Mouse (Mus musculus): Measurements from ENCODE around the gene Serac1. TPM values are rescaled to one million over a fixed set of nuclear protein-coding genes. Genes with fewer than 3 reads are reported as not detected.

Serac1 gene
- polyA plus RNA-seq, 2 experiments = 5.0 to 12.4 TPM

GRCm38 (mm10) chr17:6020636-6021035 lies 58.9 kb downstream of the Serac1 start:
- Histone ChIP-seq H3K9ac (ENCODE audit: low read depth, low read length, severe bottlenecking) (no peak overlapping the region), H3K27me3 (ENCODE audit: control insufficient read depth, insufficient read depth, low read length) (no peaks in the 10 kb centered on the region), H3K4me2 (replicated peaks; ENCODE audit: low read depth, low read length, severe bottlenecking) (no peak overlapping the region), H3K4me3 (replicated peaks; ENCODE audit: low read length) (no peak overlapping the region), H3K27ac (replicated peaks; ENCODE audit: low read depth, low read length) (no peak overlapping the region), H3K4me1 (ENCODE audit: control insufficient read depth, insufficient read depth, low read length) (no peaks in the 10 kb centered on the region), H3K36me3 (ENCODE audit: control insufficient read depth, insufficient read depth, low read length) (no peaks in the 10 kb centered on the region), H3K9me3 (ENCODE audit: control insufficient read depth, low read length) (no peaks in the 10 kb centered on the region)
- ATAC-seq (ENCODE audit: low FRiP score, low read depth) = no peak
- TF ChIP-seq POLR2A (IDR thresholded peaks at IDR 0.05; ENCODE audit: borderline replicate concordance, extremely low read depth, insufficient read depth, insufficient read length) = no peak
- DNase-seq (ENCODE audit: low spot score) = no peak
- 59% methylated on average over 7 of the region's 7 CpGs for WGBS

GRCm38 (mm10) chr17:6019776-6020175 lies 59.8 kb downstream of the Serac1 start:
- no peak overlapping the region for H3K4me3 ChIP-seq (replicated peaks; ENCODE audit: low read length)
- H3K27me3 ChIP-seq (ENCODE audit: control insufficient read depth, insufficient read depth, low read length) = no peaks in the 10 kb centered on the region
- 63% methylated on average over 2 of the region's 2 CpGs for WGBS
- no peaks in the 10 kb centered on the region for H3K9me3 ChIP-seq (ENCODE audit: control insufficient read depth, low read length)
- no peaks in the 10 kb centered on the region for H3K4me1 ChIP-seq (ENCODE audit: control insufficient read depth, insufficient read depth, low read length)
- H3K9ac ChIP-seq (ENCODE audit: low read depth, low read length, severe bottlenecking) = no peak overlapping the region
- no peaks in the 10 kb centered on the region for H3K36me3 ChIP-seq (ENCODE audit: control insufficient read depth, insufficient read depth, low read length)
- DNase-seq (ENCODE audit: low spot score) (no peak), ATAC-seq (ENCODE audit: low FRiP score, low read depth) (no peak)
- TF ChIP-seq POLR2A (IDR thresholded peaks at IDR 0.05; ENCODE audit: borderline replicate concordance, extremely low read depth, insufficient read depth, insufficient read length) = no peak
- H3K27ac ChIP-seq (replicated peaks; ENCODE audit: low read depth, low read length) = no peak overlapping the region
- no peak overlapping the region for H3K4me2 ChIP-seq (replicated peaks; ENCODE audit: low read depth, low read length, severe bottlenecking)

- Histone ChIP-seq H3K9me3 (ENCODE audit: control insufficient read depth, low read length) (no peaks in the 10 kb centered on the region), H3K36me3 (ENCODE audit: control insufficient read depth, insufficient read depth, low read length) (no peaks in the 10 kb centered on the region), H3K4me2 (replicated peaks; ENCODE audit: low read depth, low read length, severe bottlenecking) (no peak overlapping the region), H3K9ac (ENCODE audit: low read depth, low read length, severe bottlenecking) (no peak overlapping the region), H3K4me1 (ENCODE audit: control insufficient read depth, insufficient read depth, low read length) (no peaks in the 10 kb centered on the region), H3K4me3 (replicated peaks; ENCODE audit: low read length) (no peak overlapping the region), H3K27ac (replicated peaks; ENCODE audit: low read depth, low read length) (no peak overlapping the region), H3K27me3 (ENCODE audit: control insufficient read depth, insufficient read depth, low read length) (no peaks in the 10 kb centered on the region)
- DNase-seq (ENCODE audit: low spot score) (no peak), ATAC-seq (ENCODE audit: low FRiP score, low read depth) (no peak)
- no peak for TF ChIP-seq POLR2A (IDR thresholded peaks at IDR 0.05; ENCODE audit: borderline replicate concordance, extremely low read depth, insufficient read depth, insufficient read length)
- WGBS = 77% methylated on average over 4 of the region's 4 CpGs
Measured at GRCm38 (mm10) chr17:6018348-6018747, 61.2 kb downstream of the Serac1 start.

GRCm38 (mm10) chr17:6017268-6017667 lies 62.3 kb downstream of the Serac1 start:
- H3K4me1 ChIP-seq (ENCODE audit: control insufficient read depth, insufficient read depth, low read length) = no peaks in the 10 kb centered on the region
- H3K36me3 ChIP-seq (ENCODE audit: control insufficient read depth, insufficient read depth, low read length) = no peaks in the 10 kb centered on the region
- no peak for TF ChIP-seq POLR2A (IDR thresholded peaks at IDR 0.05; ENCODE audit: borderline replicate concordance, extremely low read depth, insufficient read depth, insufficient read length)
- H3K4me3 ChIP-seq (replicated peaks; ENCODE audit: low read length) = no peak overlapping the region
- no peak for DNase-seq (ENCODE audit: low spot score)
- WGBS = 67% methylated on average over 12 of the region's 12 CpGs
- H3K9me3 ChIP-seq (ENCODE audit: control insufficient read depth, low read length) = no peaks in the 10 kb centered on the region
- H3K4me2 ChIP-seq (replicated peaks; ENCODE audit: low read depth, low read length, severe bottlenecking) = no peak overlapping the region
- H3K27me3 ChIP-seq (ENCODE audit: control insufficient read depth, insufficient read depth, low read length) = no peaks in the 10 kb centered on the region
- H3K27ac ChIP-seq (replicated peaks; ENCODE audit: low read depth, low read length) = no peak overlapping the region
- ATAC-seq (ENCODE audit: low FRiP score, low read depth) = no peak
- H3K9ac ChIP-seq (ENCODE audit: low read depth, low read length, severe bottlenecking) = no peak overlapping the region

- Histone ChIP-seq H3K27me3 (ENCODE audit: control insufficient read depth, insufficient read depth, low read length) (no peaks in the 10 kb centered on the region), H3K36me3 (ENCODE audit: control insufficient read depth, insufficient read depth, low read length) (no peaks in the 10 kb centered on the region), H3K9ac (ENCODE audit: low read depth, low read length, severe bottlenecking) (no peak overlapping the region), H3K4me2 (replicated peaks; ENCODE audit: low read depth, low read length, severe bottlenecking) (no peak overlapping the region), H3K9me3 (ENCODE audit: control insufficient read depth, low read length) (no peaks in the 10 kb centered on the region), H3K27ac (replicated peaks; ENCODE audit: low read depth, low read length) (no peak overlapping the region), H3K4me3 (replicated peaks; ENCODE audit: low read length) (no peak overlapping the region), H3K4me1 (ENCODE audit: control insufficient read depth, insufficient read depth, low read length) (no peaks in the 10 kb centered on the region)
- ATAC-seq (ENCODE audit: low FRiP score, low read depth) = no peak
- no peak for TF ChIP-seq POLR2A (IDR thresholded peaks at IDR 0.05; ENCODE audit: borderline replicate concordance, extremely low read depth, insufficient read depth, insufficient read length)
- WGBS = 78% methylated on average over 7 of the region's 7 CpGs
- no peak for DNase-seq (ENCODE audit: low spot score)
Measured at GRCm38 (mm10) chr17:6016213-6016780, 63.2 kb downstream of the Serac1 start.

- Histone ChIP-seq H3K27me3 (ENCODE audit: control insufficient read depth, insufficient read depth, low read length) (no peaks in the 10 kb centered on the region), H3K4me2 (replicated peaks; ENCODE audit: low read depth, low read length, severe bottlenecking) (no peak overlapping the region), H3K4me1 (ENCODE audit: control insufficient read depth, insufficient read depth, low read length) (no peaks in the 10 kb centered on the region), H3K9ac (ENCODE audit: low read depth, low read length, severe bottlenecking) (no peak overlapping the region), H3K36me3 (ENCODE audit: control insufficient read depth, insufficient read depth, low read length) (peaks cover 3% of the 10 kb centered on the region; the same call in 1 of the 2 replicates), H3K4me3 (replicated peaks; ENCODE audit: low read length) (no peak overlapping the region), H3K27ac (replicated peaks; ENCODE audit: low read depth, low read length) (no peak overlapping the region), H3K9me3 (ENCODE audit: control insufficient read depth, low read length) (no peaks in the 10 kb centered on the region)
- DNase-seq (ENCODE audit: low spot score) = no peak
- ATAC-seq (ENCODE audit: low FRiP score, low read depth) = no peak
- no peak for TF ChIP-seq POLR2A (IDR thresholded peaks at IDR 0.05; ENCODE audit: borderline replicate concordance, extremely low read depth, insufficient read depth, insufficient read length)
- WGBS = 94% methylated on average over 4 of the region's 4 CpGs
Measured at GRCm38 (mm10) chr17:6014985-6015384, 64.6 kb downstream of the Serac1 start.

Data from limb, embryonic 14.5 days (tissue).